Mouse (Mus musculus) stomach, postnatal 0 days (tissue): ENCODE measurements around the gene Grpr.

Source experiments
- CTCF ChIP-seq: IDR thresholded peaks from 2 replicates; pipeline ENCODE4 v1.5.1; 2016; ENCODE audit warnings: antibody characterized with exemption, low read depth, mild to moderate bottlenecking, moderate library complexity
- EP300 ChIP-seq: optimal IDR thresholded peaks from 2 replicates; pipeline ENCODE3; 2016; ENCODE audit warnings: antibody characterized with exemption

DNA sequence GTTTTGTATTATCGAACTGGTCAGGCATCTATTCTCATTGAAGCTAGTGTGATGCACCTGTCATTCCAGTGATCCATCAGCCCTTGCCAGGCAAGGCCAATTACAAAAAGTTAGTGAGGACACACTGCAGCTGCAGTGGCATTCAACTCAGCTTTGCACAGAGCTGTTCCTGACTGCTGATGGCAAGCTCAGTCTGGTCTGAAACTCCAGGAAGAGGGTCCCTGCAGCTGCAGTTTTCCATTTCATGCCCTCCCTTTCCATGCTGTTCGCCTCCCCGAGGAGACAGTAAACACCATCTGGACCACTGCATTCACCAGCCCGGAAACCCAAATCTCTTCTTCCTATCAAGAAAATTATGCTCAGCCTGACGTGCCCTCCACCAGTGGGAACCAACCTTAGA lies 2.4 kb downstream of the Grpr start:
- TF ChIP-seq CTCF (no peak), EP300 (no peak)
